Mouse (Mus musculus) embryo, embryonic 11 days (tissue): ENCODE measurements around the gene Fam186b.

ENCODE experiments used
- DNase-seq: peaks from one replicate; pipeline ENCODE4 v3.0.0-alpha.2; 2015

Gene Fam186b

GRCm38 (mm10) chr15:99222794-99223584 is 72.7 kb downstream of the Fam186b start:
- DNase-seq = peak; percentile 43

- DNase-seq = peak; percentile 69
Observed at GRCm38 (mm10) chr15:99221315-99221952, 74.3 kb downstream of the Fam186b start.
